Mouse (Mus musculus): ENCODE measurements at regions not wholly inside any gene's neighbourhood (a gene's known extent, or its start where the extent isn't known, plus 50 kb on each side); places are given as distances from the start of the nearest gene placed in this dataset.
A peak's percentile ranks its signal among the peaks of the same experiment; 100 is the strongest.
"Not testable (repeated sequence)": the region's sequence is repeated elsewhere in the genome, so short reads cannot be mapped to it uniquely, and the experiment has no call there.

DNA sequence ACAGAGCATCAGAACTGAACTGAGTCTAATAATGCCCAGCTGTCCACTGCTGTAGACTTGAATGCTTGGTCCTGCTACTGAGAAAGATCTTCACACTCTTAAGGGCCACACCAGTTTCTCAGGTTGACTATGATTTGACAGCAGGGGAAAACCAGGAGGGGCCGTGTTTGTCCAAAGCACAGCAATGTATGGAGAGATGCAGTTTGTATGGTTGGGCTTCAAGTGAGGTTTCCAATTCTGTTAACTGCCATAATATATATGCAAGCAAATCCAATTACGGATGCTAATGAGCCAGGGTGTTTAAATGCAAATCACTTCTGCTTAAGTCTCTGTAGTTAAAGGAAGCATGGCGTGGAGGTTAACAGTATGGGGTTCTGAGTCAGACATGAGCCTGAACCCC is 157.2 kb upstream of the 1700056E22Rik start:
- DNase-seq, result no peak

GRCm38 (mm10) chr1:184187582-184187981 is 153.5 kb upstream of the 1700056E22Rik start:
- no peak for DNase-seq

- DNase-seq, result no peak
Measured at GRCm38 (mm10) chr1:184182163-184182562, 148.1 kb upstream of the 1700056E22Rik start.

DNA sequence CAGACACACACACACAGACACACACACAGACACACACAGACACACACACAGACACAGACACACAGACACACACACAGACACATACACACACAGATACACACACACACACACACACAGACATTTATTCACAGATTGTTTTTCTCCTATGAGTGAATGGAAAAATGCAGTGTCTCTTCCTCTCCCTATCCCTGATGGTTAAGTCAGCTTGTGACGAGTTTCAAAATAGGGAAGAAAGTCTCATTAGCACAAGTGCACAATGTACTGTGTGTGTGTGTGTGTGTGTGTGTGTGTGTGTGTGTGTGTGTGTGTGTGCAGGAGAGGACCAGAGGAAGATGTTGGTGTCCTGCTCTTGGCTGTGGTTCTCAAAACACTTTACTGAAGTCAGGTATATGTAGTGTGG is 140.3 kb upstream of the 1700056E22Rik start:
- not testable (repeated sequence) for DNase-seq

GRCm38 (mm10) chr1:184173739-184174138 is 139.6 kb upstream of the 1700056E22Rik start:
- DNase-seq, result no peak

DNA sequence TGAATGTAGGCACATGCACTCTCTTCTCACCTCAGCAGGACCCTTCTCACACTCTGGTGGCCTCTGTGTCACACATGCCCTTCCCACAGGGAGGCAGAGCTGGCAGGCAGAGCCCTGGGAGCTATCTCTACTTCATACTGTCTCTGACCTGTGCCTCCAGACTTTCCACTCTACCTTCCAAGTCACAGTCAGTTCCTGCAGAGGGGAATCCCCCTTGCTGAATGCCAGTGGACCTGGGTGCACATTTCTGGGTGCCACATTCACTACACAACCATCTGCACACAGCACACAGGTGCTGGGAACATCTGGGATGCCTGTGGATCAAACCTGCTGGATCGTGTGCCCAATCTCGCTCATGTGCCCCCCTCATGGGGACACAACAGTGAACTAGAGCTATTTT is 138.9 kb upstream of the 1700056E22Rik start:
- DNase-seq, result peak; percentile 12

- no peak for DNase-seq
Measured at GRCm38 (mm10) chr1:184171601-184172000, 137.5 kb upstream of the 1700056E22Rik start.

- no peak for DNase-seq
Measured at GRCm38 (mm10) chr1:184170926-184171325, 136.8 kb upstream of the 1700056E22Rik start.

DNA sequence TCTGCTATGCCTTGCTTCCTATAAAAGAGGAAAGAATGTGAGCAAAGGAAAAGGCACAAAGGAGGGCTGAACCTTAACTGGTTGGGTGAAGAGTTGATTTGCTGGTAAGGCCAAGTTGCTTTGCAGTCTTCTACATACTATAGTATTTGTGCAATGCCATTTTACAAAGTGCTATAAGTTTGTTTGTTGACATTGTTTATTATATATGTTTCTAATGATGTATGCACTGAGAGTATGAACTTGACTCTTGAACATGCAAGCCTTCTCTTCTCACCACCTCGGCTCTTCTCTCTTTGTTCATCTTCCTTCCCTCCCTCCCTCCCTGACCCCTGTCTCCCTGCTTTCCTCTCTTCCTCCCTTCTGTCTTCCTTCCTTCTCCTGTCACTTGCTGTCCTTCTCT is 135.9 kb upstream of the 1700056E22Rik start:
- DNase-seq, result no peak

GRCm38 (mm10) chr1:184169034-184169783 is 135.1 kb upstream of the 1700056E22Rik start:
- no peak for DNase-seq

DNA sequence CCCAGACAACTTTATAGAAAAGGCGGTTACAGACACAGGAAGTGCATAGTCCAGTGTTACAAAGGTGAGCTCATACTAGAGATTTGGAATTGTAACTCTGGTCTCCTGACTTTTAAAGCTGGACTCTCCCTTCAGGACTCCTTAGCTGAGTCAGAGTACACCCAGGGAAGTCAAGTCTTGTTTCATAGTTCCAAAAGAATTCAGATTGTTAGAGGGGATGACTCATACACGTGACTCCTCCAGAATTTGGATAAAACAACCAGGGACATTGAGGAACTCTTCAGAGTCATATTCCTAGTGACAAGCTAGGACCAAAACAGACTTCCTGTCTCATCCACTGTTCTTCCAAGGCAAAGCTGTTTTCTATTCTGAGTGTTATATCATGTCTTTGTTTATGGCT is 132.8 kb upstream of the 1700056E22Rik start:
- DNase-seq, result no peak

DNA sequence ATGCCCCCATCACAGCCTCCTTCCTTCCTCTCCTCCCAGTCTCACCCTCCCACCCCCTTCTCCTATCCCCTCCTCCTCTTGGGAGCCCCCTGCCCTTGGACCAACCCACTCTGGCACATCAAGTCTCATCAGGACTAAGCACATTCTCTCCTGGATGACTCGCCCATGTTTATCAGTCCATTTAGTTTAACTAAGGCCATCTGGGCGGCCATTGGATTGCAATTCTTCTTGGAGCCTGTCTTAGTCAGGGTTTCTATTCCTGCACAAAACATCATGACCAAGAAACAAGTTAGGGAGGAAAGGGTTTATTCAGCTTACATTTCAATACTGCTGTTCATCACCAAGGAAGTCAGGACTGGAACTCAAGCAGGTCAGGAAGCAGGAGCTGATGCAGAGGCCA is 128.4 kb upstream of the 1700056E22Rik start:
- not testable (repeated sequence) for DNase-seq

GRCm38 (mm10) chr1:184147713-184148112 is 113.6 kb upstream of the 1700056E22Rik start:
- no peak for DNase-seq

GRCm38 (mm10) chr1:184142974-184143373 is 108.9 kb upstream of the 1700056E22Rik start:
- no peak for DNase-seq

GRCm38 (mm10) chr1:184140486-184140885 is 106.4 kb upstream of the 1700056E22Rik start:
- DNase-seq, result no peak

DNA sequence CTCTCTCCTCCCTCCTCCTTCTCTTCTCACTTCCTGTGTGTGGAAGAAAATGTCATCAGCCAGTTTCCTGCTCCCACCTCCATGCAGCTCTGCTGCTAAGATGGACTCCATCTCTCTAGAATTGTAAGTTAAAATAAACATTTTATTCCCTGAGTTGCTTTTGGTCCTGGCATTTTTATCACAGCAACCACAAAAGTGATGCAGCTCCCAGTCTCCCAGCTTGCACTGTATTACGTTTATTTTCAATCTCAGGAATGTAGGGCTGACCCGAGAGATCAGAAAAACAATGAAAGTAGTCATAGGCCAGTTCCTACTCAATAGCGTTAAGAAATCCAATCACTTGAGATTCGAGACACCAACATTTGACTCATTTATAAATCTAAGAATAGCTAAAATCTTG is 106.0 kb upstream of the 1700056E22Rik start:
- no peak for DNase-seq

DNA sequence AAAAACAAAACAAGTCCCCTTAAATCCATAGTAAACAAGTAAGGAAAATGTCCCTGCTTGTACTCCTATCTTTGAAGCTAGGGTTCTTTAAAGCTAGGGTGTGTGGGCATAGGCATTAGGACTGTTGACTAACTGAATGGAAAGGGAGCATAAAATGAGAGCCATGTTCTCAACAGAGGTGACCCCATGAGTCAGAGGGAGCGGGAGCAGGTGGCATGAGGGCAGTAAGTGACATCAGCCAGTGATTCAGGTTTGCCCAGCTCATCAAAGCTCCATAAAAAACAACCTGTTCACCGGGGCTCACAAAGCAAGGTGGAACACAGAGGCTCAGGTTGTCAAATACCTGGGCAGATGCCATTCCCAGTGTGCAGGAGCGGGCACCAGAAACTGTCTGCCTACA is 104.6 kb upstream of the 1700056E22Rik start:
- no peak for DNase-seq

GRCm38 (mm10) chr1:184130897-184131296 is 96.8 kb upstream of the 1700056E22Rik start:
- no peak for DNase-seq

- no peak for DNase-seq
Measured at GRCm38 (mm10) chr1:184127321-184127720, 93.2 kb upstream of the 1700056E22Rik start.

GRCm38 (mm10) chr1:184126909-184127308 is 92.8 kb upstream of the 1700056E22Rik start:
- DNase-seq, result no peak
